Mouse (Mus musculus): Measurements from ENCODE around the gene Paf1.

GRCm38 (mm10) chr7:28357984-28358383 is 34.8 kb upstream of the Paf1 start:
- TF ChIP-seq POLR2A (IDR thresholded peaks at IDR 0.05; ENCODE audit: borderline replicate concordance, low read depth, low read length) (no peak), CTCF (IDR thresholded peaks at IDR 0.05; ENCODE audit: low read depth, low read length) (no peak)

Measured in bone marrow macrophage, adult 2 months (primary cell).